Mouse (Mus musculus) cerebellum, postnatal 4 days (tissue): Measurements from ENCODE around the gene Metap1d.

Experiments
- DNase-seq, 2 experiments: peaks; one replicate each; pipeline ENCODE4 v3.0.0; 2022; ENCODE audit warnings: low spot score in 2 of 2, mixed read lengths in 1 of 2

Gene Metap1d

DNA sequence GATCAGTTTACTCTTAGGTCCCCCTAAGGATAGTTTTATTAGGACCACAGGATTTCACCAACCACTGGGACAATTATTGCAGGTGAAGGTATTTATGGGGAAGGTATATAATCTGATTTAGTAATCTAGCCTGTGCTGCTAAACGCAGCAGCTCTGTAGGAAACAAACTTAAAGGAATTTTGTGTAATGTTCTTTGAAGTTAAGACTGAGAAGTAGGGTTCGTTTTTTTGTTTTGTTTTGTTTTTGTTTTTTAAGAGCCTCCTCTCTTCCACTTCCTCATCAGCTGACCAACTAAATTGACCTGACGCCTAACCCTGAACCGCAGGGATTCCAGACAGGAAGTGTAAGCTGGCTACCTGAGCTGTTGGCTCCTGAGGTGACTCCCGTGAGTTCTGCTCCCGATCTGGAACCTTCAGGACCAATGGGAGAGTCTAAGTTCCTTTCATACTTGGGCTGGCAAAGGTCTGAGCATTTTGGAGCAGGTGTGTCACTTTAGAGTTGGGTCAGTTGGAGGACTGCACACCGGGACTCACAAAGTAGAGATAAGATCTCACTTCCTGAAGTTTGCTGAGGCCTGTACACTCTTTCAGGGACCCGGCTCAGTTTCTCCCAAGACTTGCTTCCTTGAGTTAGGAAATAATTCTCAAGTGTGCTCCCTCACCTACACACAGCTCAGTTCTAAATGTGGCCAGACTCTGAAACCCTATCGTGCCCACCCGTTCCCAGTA, 73.7 kb downstream of the Metap1d start:
- DNase-seq = no peak

GRCm38 (mm10) chr2:71527323-71528013, 74.4 kb downstream of the Metap1d start:
- DNase-seq = no peak

GRCm38 (mm10) chr2:71528014-71528713, 75.1 kb downstream of the Metap1d start, which contains the start of gene Dlx1:
Gene Dlx1, plus strand, starts transcription at chr2:71528113.
- no peak for DNase-seq

GRCm38 (mm10) chr2:71528714-71529510, 75.8 kb downstream of the Metap1d start:
- DNase-seq = no peak

DNA sequence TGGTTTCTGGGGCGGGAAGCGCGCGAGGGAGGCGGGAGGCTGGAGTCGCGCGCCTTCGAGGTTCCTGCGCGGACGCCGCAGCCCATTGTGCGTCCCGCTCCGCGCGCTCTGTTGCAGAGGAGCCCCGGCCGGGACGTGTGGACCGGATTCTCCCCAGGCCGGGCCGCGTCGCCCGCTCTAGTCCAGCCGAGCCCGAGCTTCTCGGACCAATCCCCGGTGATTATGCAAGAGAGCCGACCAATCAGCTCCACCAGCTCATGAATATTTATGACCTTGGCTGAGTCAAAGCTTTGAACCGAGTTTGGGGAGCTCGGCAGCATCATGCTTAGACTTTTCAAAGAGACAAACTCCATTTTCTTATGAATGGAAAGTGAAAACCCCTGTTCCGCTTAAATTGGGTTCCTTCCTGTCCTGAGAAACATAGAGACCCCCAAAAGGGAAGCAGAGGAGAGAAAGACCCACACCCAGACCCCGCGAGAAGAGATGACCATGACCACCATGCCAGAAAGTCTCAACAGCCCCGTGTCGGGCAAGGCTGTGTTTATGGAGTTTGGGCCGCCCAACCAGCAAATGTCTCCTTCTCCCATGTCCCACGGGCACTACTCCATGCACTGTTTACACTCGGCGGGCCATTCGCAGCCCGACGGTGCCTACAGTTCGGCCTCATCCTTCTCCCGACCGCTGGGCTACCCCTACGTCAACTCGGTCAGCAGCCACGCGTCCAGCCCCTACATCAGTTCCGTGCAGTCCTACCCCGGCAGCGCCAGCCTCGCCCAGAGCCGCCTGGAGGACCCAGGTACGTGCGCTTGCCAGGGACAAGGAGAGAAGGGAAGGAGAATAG, 76.7 kb downstream of the Metap1d start:
- no peak for DNase-seq

- DNase-seq = no peak
Observed at GRCm38 (mm10) chr2:71530391-71531123, 77.5 kb downstream of the Metap1d start.

GRCm38 (mm10) chr2:71531124-71531590, 78.1 kb downstream of the Metap1d start:
- DNase-seq = no peak

- no peak for DNase-seq
Observed at GRCm38 (mm10) chr2:71531990-71532970, 79.2 kb downstream of the Metap1d start.

GRCm38 (mm10) chr2:71533094-71533493, 80.0 kb downstream of the Metap1d start:
- no peak for DNase-seq

DNA sequence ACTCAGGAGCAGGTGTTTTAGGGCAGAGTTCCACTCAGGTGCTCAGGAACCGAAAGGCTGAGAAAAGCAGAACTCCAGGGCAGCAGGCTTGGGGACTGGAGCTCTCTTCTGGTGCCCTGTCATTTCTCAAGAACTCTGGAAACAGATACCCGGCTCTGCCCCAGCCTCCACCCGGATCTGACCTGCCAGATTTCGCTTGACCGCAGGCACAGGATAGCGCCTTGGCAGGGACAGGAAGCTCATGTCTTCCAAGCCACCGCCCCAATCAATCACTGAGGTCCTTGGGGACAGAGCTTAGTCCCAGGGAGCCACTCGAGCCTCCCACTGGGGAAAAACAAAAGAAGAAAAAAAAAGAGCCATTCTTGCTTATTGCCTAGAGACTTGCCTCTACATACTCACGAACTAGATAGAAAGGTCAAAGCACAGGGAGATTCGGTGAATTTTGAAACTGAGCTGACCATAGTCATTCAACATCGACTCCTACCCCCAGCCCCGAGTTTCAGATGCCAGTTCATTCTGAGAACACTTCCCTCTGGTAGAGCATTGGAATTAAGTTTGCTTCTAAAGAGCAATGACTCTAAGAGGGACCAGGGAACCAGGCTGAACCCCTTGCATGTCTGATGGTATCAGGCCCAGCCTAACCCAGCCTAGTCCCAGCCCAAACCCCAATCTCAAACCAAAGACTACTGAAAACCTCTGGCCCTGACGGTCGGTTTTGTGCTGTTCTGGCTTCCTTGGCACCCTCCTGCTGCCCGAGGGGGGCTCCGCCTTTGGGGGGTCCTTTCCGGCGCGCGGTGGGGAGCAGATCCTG, 81.4 kb downstream of the Metap1d start:
- no peak for DNase-seq

DNA sequence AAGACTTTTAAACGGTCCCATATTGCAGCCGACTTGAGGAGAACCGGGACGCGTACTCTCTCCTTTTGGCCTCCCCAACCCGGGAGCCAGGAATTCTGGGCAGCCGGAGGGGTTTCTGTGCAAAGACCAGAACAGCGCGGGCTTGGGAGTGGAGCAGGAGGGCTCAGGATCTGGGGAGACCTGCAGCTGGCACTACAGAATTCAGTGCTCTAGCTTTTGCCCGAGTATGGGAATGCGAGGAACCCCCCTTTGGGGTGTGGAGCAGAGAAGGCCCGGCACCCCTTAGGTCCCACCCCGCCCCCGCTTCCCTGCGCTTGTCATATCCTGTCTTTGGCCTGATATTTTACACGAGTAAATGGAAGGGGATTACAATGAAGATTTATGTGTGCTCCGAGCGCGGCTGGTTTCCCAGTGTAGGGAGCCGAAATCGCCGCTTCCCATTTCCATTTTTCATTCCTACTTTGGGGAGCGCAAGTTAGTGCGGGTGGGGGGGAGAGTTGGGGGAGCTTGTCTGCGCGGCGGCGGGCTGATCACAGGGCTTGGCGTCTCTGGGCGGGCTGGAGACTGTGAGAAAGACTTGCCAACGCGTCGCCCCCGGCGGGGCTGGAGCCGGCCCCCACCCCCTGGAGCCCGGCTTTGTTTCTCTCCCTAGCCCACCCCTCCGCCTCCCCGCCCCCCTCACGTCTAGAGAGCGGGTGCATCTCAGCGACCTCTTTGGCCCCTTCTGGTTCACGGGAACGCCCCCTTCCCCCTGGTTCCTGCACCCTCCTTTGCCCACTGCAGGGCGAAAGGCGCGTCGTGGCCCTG, 87.7 kb downstream of the Metap1d start:
- DNase-seq = no peak

DNA sequence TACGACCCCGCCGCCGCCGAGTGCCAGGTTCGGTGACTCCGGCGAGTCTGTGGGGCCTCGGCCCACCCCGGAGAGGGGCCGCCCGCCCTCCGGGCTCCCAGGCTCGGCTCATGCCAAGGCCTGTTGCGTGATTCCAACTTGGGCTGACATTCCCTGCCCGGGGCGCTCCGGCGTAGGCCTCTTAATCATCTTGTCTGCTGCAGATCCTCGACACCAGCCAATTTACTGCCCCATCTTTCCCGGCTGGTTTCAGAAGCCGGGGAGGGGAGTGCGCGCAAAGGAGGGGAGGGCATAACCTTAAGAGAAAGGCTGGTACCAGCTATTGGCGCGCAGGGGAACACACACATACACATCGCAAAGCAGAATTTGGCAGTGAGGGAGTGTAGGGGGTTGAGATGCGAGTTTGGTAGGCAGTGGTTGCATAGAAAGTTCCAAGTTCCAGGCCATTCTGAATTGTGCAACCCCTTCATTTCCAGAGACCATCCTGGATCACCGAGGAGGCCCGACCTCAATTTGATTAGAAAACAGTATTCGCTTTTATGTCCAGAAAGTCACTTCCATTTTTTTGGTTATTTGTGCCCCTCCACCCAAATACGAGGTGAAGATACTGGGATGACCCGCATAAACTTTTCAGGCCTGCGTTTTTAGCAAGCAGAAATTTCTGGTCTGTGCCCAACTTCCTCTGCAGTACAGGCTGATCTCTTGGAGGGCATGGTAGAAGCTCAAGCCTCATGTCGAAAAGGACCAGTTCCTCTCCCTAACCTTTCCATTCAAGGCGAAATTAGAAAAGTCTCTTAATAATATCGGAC, 88.5 kb downstream of the Metap1d start:
- no peak for DNase-seq

GRCm38 (mm10) chr2:71542227-71542815, 89.2 kb downstream of the Metap1d start:
- no peak for DNase-seq

DNA sequence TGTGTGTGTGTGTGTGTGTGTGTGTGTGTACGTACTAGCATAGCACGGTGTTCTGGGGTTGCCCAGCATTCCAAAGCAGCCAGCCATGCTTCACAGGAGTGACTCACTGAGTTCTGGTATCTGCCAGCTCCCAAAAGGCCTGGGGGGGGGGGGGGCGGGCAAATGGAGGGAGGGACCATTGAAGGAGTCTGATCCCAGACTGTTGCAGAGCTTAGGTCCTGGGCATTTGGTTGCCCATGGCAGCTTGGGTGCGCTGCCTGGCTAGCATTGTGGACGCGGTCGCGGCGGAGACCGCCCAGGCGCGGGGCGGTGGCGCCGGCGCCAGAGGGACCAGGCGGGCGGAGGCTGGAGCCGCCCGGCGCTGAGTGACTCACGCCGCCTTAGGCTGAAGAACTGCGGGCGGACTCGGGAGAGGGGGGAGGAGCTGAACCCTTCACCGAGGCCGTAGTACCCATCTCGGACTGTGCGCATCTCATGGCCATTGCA, 89.8 kb downstream of the Metap1d start:
- DNase-seq = no peak

- DNase-seq = no peak
Observed at GRCm38 (mm10) chr2:71543531-71543930, 90.5 kb downstream of the Metap1d start.

- no peak for DNase-seq
Observed at GRCm38 (mm10) chr2:71543948-71544347, 90.9 kb downstream of the Metap1d start.
